Mouse (Mus musculus) MEL (cell line): ENCODE results near the gene Robo1.

Experiments
- BHLHE40 ChIP-seq: IDR thresholded peaks from 2 replicates; pipeline ENCODE4 v1.6.1; 2012; ENCODE audit warnings: low read depth, mild to moderate bottlenecking, inconsistent platforms, low read length, improper control_type of control experiment, borderline replicate concordance
- CHD1 ChIP-seq: IDR thresholded peaks from 2 replicates; pipeline ENCODE4 v1.6.1; 2012; ENCODE audit warnings: low read depth, mild to moderate bottlenecking, inconsistent platforms, low read length, improper control_type of control experiment
- CHD2 ChIP-seq: IDR thresholded peaks from 2 replicates; pipeline ENCODE4 v1.6.1; 2011; ENCODE audit warnings: low read length, improper control_type of control experiment
- CTCF ChIP-seq, 3 experiments: IDR thresholded peaks in 2 of 3; conservative IDR thresholded peaks in 1 of 3; 2 replicates each; pipeline ENCODE4 v1.5.1; 2011 to 2012; ENCODE audit warnings: low read length in 3 of 3, low read depth in 2 of 3, mild to moderate bottlenecking in 2 of 3, improper control_type of control experiment in 1 of 3, inconsistent platforms in 1 of 3, mixed read lengths in 1 of 3, moderate library complexity in 1 of 3; ENCODE audit not compliant: control insufficient read depth in 1 of 3, insufficient read depth in 1 of 3, poor library complexity in 1 of 3, severe bottlenecking in 1 of 3
- EP300 ChIP-seq, 2 experiments: IDR thresholded peaks; 2 replicates each; pipeline ENCODE4 v1.6.1; 2011; ENCODE audit warnings: improper control_type of control experiment in 2 of 2, low read length in 2 of 2, low read depth in 1 of 2, mild to moderate bottlenecking in 1 of 2
- HCFC1 ChIP-seq: IDR thresholded peaks from 2 replicates; pipeline ENCODE4 v1.6.1; 2012; ENCODE audit warnings: low read depth, mild to moderate bottlenecking, inconsistent platforms, low read length, improper control_type of control experiment, moderate library complexity
- MEF2A ChIP-seq: IDR thresholded peaks from 2 replicates; pipeline ENCODE4 v1.6.1; 2014; ENCODE audit warnings: low read depth, mild to moderate bottlenecking, inconsistent platforms, low read length, improper control_type of control experiment; ENCODE audit not compliant: poor library complexity, insufficient replicate concordance, severe bottlenecking; ENCODE audit errors: extremely low read depth
- NRF1 ChIP-seq: IDR thresholded peaks from 2 replicates; pipeline ENCODE4 v1.6.1; 2014; ENCODE audit warnings: low read depth, mild to moderate bottlenecking, inconsistent platforms, low read length, improper control_type of control experiment, moderate library complexity; ENCODE audit not compliant: poor library complexity, insufficient read depth, severe bottlenecking
- POLR2A ChIP-seq, 2 experiments: IDR thresholded peaks; 2 replicates each; pipeline ENCODE4 v1.6.1; 2011 to 2012; ENCODE audit warnings: low read length in 2 of 2, mild to moderate bottlenecking in 2 of 2, control low read depth in 1 of 2, improper control_type of control experiment in 1 of 2, low read depth in 1 of 2, moderate library complexity in 1 of 2; ENCODE audit not compliant: control insufficient read depth in 1 of 2, insufficient read depth in 1 of 2, poor library complexity in 1 of 2
- POLR2AphosphoS5 ChIP-seq: IDR thresholded peaks from 2 replicates; pipeline ENCODE4 v1.6.1; 2012; ENCODE audit warnings: low read depth, borderline replicate concordance, mild to moderate bottlenecking, inconsistent platforms, low read length, moderate library complexity, mixed read lengths
- TCF12 ChIP-seq: IDR thresholded peaks from 2 replicates; pipeline ENCODE4 v1.6.1; 2014; ENCODE audit warnings: low read depth, mild to moderate bottlenecking, inconsistent platforms, low read length, improper control_type of control experiment, moderate library complexity

GRCm38 (mm10) chr16:72765128-72765913 is 457.2 kb downstream of the Robo1 start:
- TF ChIP-seq CTCF (IDR thresholded peaks at IDR 0.05 in 2 of 3, conservative IDR thresholded peaks at IDR 0.05 in 1 of 3; ENCODE audit: control insufficient read depth in 1 of 3, insufficient read depth in 1 of 3, low read depth in 2 of 3, low read length in 3 of 3, poor library complexity in 1 of 3, severe bottlenecking in 1 of 3) = no peak
- TF ChIP-seq TCF12 = no peak
- no peak for TF ChIP-seq CHD2
- TF ChIP-seq POLR2AphosphoS5 = no peak
- TF ChIP-seq CHD1 = no peak
- TF ChIP-seq HCFC1 = no peak
- no peak for TF ChIP-seq EP300 (IDR thresholded peaks at IDR 0.05; ENCODE audit: low read depth in 1 of 2, low read length in 2 of 2)
- no peak for TF ChIP-seq NRF1
- TF ChIP-seq POLR2A (IDR thresholded peaks at IDR 0.05; ENCODE audit: control insufficient read depth in 1 of 2, insufficient read depth in 1 of 2, low read depth in 1 of 2, low read length in 2 of 2, poor library complexity in 1 of 2) = no peak
- no peak for TF ChIP-seq BHLHE40
- no peak for TF ChIP-seq MEF2A
